Mouse (Mus musculus) kidney, adult 2 months (tissue): Measurements from ENCODE around the gene Slc9a9.

Experiments used
- CTCF ChIP-seq: fragments of 200-500 bp; conservative IDR thresholded peaks from 2 replicates; pipeline ENCODE4 v1.5.1; 2011; ENCODE audit warnings: low read depth, mild to moderate bottlenecking, control low read depth, low read length, moderate library complexity, mixed read lengths; ENCODE audit not compliant: insufficient read depth, insufficient read length
- POLR2A ChIP-seq: fragments of 200-500 bp; IDR thresholded peaks from one replicate; pipeline ENCODE4 v1.6.1; 2011; ENCODE audit warnings: low read depth, low read length, control low read depth

DNA sequence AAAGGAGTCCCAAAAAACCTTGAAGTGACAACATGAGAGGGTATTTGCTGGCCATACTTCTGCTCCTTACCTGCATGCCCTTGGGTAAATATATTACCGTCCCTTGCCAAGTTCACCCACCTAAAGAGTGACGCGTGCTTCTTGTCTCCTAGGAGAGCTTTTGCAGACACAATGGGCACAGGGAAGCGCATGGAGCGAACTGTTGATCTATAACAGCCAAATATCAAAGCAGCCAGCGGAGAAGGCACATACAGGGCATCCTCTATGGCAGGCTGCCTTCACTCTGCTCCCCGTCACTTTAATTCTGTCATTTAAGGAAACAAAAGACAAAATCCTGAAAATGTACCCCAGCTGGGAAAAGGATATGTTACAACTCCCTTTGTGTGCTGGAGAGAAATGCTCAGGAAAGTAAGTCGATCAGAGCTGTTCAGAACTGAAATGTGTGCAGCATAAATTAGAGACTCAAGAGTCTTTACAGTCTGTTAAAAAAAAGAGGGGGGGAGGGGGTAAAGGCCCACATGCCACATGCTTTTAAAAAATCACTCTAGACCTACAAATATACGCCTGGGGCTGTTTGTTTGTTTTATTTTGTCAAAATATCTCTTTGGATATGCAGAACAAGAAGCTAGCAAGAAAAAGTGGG is 594.3 kb downstream of the Slc9a9 start:
- TF ChIP-seq CTCF: no peak
- no peak for TF ChIP-seq POLR2A
